Mouse (Mus musculus): ENCODE results near the gene Dpp6.

The Dpp6 gene

DNA sequence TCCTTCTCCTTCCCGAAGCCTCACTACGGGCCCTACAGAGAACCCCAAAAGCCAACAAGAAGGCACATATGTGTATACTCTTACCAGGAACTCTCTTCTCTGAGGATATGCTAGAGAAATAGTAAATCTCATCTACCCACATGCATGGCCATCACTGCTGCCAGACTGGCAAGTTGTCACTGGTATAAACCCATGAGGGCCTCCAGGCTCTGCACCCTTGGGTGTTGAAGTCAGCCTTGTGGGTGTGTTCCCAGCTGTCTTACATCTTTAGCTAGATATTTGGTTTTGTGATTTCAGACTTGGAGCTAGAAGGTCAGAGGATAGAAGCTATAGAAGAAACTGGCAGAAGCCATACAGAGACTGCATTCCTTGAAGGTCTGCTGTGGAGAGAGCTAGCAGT lies 842.0 kb downstream of the Dpp6 start:
- DNase-seq (ENCODE audit: low read depth, low spot score): no peak

DNA sequence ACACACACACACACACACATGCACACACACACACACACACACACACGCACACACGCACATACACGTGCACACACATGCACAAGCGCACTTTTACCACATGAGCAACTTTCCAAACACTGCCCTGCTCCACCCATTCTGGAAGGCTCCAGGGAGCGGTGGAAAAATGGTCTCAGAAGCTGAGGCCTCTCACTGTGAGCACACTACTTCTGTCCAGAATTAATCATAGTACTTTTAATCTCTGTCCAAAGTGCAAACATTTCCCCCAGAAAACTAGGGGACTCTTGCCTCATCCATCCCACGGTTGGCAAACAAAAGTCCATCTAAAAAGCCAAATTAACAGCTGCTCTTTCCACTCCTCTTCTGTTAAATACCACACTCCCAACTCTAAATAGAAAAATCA lies 842.8 kb downstream of the Dpp6 start:
- no peak for DNase-seq (ENCODE audit: low read depth, low spot score)

DNA sequence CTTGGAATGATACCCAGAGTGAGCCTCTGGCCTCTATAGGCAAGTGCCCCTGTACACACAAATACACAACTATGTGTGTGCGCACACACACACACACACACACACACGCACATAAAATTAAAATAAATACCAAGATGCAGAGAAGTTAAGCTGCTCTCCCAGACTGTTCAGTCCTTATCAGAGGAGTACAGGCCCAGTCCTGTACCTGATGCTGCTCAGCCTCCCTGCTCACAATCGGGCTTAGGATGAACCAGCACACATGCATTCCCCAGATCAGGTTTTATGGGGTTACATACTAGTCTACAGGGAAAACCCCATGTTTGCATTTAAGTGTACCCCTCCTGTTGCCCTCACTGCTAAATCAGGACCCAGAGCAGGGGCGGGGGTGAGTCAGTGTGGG lies 847.1 kb downstream of the Dpp6 start:
- no peak for DNase-seq (ENCODE audit: low read depth, low spot score)

DNA sequence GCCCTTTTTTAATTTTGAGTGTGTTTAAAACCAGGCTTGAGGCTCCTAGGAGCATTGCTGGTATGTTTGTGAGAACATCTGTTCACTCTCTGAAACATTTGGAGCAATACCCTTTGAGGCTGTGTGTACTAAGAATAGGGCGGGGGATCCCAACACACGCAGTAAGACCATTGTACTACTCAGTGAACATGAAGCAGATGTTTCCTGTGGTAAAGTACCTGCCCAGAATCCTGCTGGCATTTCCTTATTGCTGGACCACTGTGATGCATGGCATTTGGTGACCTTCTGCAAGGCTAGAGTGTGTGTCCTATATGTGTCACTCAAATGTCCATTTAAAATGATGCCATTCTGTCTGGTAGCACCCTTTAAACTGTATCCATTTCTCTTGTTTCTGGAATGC lies 854.5 kb downstream of the Dpp6 start:
- DNase-seq (ENCODE audit: low read depth, low spot score): no peak

DNA sequence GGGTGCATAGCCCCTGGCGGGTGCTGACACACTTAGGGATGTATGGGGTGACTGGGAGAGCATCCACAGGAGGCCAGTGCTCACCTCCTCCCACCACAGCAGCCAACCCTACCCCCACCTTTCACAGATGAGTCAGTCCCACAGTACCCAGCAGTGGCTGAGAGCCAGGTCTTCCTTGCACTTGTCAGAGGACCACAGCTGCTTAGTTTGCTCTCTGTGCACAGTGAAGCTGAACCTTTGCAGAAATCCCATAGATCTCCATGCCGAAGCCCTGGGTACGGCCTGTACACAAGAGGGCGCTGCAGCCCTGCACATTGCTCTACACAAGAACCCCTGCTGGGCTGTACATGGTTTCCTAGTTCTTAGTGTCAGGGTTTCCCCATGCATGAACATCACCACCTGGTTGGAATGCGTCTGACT lies 860.3 kb downstream of the Dpp6 start:
- peak; percentile 70 for DNase-seq (ENCODE audit: low read depth, low spot score)

DNA sequence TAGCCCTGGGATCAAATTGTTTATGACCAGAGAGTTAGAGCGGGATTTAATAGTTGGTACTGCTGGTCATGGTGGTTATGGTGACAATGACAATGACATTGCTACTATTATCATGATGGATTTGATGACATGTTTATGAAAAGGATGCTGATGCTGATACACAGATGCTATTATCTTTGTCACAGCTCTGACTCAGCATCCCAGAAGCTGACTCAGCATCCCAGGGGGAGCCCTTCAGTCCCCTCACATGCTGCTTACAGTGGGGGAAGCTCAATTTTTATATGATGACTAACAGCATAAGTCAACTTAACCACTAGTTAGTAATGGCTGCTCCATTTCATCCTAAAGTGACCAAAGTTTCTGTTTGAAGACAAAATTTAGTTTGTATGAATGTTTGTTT lies 862.1 kb downstream of the Dpp6 start:
- no peak for DNase-seq (ENCODE audit: low read depth, low spot score)

DNA sequence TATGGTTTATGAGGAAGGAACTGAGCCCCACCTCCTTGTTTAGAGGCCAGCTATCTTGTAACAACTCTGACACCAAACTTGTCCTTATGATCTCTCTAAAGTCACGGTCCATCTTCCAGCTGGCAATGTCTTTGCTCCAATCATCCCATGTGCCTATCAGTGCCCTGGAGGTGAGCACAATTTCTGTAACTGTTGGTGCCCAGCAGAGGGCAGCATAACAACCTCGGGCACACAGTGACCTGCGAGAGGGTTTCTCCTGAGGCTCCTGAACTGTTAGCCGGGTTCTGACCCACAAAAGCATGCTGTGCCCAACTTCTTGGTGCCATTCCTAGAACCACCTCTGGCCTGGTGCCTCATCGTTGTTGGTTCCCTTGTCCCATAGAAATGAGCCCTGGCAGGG lies 863.5 kb downstream of the Dpp6 start:
- DNase-seq (ENCODE audit: low read depth, low spot score): peak; percentile 66

DNA sequence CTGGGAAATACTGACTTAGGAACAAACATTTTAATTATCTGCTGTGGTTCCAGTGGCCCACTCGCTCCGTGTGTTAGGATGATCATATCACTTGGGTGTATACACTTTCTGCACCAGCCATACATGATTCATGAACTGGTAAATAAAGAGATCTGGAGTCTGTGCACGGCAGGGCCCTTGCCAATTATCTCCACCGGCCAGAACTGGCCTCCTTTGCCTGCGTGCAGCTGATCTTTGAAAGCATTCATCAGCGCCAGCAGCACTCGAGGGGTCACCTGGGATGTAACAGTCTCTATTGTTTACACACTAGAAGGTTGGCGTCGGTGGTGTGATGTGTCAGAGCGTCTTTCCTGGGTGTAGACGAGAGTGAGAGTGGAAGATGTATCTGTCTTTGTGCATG lies 868.2 kb downstream of the Dpp6 start:
- no peak for DNase-seq (ENCODE audit: low read depth, low spot score)

DNA sequence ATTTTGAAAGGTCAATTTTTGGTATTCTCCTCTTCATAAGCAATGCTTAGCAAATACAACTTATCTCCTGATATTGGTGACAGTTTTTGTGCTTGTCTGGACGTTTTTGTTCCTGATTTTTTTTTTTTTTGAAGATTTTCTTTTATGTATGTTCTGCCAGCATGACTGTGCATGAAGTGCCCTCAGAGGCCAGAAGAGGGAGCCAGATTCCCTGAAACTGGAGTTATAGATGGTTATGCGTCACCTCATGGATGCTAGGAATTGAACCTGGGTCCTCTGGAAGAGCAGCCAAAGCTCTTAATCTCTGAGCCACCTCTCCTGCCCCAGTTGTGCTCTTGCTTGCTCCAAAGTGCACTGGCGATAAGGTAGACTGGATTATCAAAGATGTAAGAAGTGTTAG lies 868.9 kb downstream of the Dpp6 start:
- peak; percentile 37 for DNase-seq (ENCODE audit: low read depth, low spot score)

DNA sequence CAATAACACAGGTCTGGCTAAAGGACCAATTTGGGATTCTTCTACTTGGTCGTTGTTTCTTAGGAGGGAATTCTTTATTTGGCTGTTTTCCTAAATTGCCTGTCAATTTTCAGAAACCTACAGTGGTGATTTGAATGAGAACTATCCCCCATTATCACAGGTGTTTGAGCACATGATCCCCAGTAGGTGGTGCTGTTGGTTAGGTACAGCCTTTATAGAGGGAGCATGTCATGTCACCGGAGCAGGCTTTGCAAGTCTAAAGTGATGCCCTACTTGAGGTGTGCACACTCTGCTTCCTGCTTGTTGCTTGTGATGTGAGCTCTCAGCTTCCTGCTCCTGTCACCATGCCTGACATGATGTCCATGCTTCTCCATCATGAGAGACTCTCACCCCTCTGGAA lies 870.3 kb downstream of the Dpp6 start:
- peak; percentile 68 for DNase-seq (ENCODE audit: low read depth, low spot score)

DNA sequence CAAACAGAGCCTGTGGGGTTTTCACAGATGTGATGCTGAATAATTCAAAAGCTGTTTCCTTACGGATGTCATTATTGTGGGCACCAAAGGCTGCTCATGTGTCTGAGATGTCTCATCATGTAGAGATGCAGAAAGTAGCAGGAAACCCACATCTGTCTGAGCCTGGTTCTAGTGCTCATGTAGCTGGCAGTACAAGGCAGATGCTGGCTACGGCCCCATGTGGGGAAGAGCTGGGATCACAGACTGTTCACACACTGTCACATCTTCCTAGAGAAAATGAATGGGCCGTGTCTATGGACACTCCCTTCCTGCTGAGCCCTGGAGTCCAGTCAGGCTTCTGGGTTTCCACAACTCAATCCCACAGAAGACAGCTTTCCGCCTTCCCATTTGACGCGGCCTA lies 885.5 kb downstream of the Dpp6 start:
- no peak for DNase-seq (ENCODE audit: low read depth, low spot score)

DNA sequence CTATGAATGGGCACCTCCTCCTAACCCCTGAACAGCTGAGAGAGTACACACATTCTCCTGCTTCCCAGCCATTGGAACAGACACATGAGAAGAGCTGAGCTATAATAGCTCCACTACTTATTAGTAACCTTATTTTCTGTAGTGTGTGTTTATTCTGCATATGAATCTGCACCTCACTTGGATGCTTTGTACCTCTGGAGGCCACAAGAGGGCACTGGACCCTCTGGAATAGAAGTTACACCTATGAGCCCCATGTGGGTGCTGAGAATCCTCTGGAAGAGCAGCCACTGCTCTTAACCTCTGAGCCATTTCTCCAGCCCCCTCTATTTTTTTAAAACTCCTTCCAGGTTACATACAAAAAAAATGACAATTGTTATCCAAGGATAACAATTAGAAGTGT lies 888.0 kb downstream of the Dpp6 start:
- DNase-seq (ENCODE audit: low read depth, low spot score): no peak

DNA sequence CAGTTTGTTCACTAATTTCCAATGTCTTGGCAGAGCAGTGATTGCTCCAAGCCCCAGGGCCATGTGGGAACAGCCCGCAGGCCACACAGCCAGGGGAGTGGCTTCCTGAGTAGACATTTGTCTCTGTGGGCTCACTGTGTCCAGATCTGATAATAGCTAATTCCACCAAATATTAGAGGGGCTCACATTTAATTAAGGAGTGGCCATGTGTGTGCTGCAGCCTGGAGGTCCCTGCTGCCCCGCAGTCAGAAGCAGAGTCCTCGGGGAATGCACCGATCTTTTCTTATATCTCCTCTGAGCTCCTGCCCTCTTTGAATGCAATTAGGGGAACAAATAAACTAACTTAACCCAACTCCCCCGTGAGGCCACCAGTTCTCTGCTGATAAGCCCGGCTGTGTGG lies 889.5 kb downstream of the Dpp6 start:
- DNase-seq (ENCODE audit: low read depth, low spot score): no peak

DNA sequence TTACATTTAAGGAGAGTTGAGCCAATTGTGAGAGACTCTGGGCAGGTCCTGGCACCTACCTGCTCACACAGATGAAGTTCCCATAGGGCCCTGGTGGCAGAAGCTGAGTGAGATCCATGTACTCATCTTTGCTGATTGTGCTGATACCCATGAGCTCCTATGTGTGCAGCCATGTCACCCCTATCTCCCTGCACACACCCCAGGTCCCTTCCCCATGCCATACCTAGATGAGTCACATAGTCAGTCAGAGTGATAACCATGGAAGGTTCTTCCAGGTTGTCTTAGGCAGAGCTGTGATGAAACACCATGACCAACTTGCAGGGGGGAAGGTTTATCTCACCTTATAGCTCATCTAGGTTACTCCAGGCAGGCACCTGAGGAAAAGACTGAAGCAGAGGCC lies 890.3 kb downstream of the Dpp6 start:
- DNase-seq (ENCODE audit: low read depth, low spot score): no peak

DNA sequence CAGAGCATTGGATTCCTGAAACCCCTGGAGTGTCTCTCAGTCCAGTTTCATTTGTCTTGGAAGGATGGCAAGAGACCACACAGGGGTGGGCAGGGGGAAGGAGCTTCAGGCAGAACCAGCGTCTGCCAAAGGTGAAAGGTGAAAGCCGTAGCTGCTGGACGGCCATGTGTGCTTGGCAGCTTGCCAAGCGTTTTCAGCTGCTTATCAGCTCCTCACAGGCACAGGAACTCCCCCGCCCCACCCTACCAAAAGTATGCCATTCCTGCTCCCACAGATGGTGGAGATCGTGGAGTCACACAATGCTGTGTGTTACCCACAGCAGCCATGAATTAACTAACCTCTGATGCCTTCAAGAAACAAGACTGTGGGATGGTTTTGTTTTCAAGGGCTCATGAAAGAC lies 891.2 kb downstream of the Dpp6 start:
- peak; percentile 60 for DNase-seq (ENCODE audit: low read depth, low spot score)

DNA sequence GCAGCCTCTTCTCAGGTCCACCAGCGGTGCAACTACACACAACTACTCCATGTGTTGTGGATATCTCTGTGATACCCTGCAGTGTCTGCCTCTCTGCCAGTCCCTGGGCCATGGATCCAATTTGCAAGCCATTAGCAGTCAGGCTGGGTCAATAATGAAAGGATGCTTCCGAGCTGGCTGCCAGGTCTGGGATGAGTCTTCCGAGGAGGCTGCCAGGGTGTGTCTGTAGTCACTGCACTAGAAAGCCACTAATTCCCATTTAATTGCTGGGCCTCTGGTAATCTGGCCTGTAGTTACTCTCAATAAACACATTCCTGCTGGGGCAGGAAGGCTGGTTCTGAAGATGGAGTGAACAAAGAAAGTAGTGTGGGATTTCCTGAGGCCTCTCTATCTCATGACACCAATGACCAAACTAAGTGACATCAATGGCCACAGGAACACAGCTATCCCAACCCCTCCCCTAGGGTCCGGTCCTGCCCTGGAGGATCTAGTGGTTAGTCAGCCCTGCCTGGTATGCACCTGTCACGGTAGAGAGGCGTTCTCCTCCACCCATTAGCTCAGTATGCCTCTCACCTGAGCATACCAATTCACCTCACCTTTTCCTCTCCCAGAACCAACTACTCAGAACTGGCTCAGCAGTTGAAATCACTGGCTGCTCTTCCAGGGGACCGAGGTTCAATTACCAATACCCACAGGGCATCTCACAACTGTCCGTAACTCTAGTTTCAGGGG lies 894.6 kb downstream of the Dpp6 start:
- DNase-seq (ENCODE audit: low read depth, low spot score): no peak

DNA sequence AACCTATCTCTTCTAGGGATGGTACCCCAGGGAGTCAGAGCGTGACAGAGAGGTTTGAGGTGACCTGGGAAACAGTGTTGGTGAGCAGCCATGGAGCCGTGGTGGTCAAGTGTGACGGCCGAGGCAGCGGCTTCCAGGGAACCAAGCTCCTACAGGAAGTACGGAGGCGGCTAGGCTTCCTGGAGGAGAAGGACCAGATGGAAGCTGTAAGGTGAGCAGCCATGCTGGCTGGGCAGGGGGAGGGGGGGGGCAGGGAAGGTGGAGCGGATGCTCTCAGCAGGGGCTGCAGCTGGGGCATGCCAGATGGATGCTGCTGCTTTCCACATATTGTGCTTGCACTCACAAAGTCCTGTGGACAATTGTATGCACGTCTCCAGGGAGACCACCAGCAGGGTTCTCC lies 897.4 kb downstream of the Dpp6 start:
- no peak for DNase-seq (ENCODE audit: low read depth, low spot score)

DNA sequence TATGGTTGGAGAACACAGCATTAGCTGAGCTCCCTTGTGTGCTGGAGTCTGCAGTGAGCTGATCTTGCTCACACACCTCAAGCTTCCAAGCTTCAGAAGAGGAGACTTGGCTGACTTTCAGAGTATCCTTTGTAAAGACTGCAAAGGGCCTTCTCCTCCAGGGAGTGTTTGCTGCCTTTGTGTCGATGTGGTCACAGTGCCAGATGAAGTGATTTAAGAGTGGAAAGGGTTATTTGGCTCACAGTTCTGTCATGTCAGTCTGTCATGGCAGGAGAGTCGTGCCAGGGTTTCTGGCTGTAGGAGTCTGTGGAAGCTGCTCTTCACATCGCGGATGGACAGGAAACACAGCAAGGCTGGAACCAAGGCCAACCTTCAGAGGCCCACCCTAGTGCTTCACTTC lies 899.0 kb downstream of the Dpp6 start:
- DNase-seq (ENCODE audit: low read depth, low spot score): no peak

DNA sequence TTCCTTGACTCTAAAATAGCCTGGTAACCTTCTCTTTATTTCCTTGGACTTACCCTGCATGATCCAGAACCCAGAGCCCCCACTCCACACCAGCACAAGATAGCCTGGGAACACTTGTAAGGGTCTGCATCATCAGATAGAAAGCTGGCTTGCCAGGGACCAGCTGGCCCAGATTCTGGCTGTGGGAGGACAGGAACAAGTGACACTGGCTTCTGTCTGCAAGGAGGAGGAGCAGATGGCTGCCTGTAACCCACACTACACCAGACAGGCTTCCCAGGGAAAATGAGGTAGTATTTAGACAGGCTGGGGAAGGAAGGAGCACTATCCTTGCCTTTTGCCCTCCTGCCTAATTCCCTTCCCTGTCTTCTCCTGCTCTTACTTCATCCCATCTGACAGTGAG lies 900.3 kb downstream of the Dpp6 start:
- no peak for DNase-seq (ENCODE audit: low read depth, low spot score)

DNA sequence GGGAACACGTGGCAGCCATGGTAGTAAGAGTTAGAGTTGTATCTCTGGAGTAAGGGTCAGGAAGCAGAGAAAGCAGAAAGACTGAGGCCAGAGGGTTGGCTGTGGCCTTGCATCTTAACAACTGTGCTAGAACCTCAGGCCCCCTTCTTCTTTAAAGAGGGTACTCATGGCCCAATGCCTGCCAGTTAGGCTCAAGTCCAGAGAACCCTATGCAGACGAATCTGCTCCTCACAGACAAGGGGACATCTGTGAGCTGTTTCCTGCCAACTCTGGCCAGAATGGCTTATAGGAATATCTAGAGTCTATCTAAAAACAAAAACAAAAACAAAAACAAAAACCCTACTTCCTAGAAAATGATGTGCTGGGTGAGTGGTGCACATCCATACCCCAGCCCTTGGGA lies 902.3 kb downstream of the Dpp6 start:
- no peak for DNase-seq (ENCODE audit: low read depth, low spot score)

DNA sequence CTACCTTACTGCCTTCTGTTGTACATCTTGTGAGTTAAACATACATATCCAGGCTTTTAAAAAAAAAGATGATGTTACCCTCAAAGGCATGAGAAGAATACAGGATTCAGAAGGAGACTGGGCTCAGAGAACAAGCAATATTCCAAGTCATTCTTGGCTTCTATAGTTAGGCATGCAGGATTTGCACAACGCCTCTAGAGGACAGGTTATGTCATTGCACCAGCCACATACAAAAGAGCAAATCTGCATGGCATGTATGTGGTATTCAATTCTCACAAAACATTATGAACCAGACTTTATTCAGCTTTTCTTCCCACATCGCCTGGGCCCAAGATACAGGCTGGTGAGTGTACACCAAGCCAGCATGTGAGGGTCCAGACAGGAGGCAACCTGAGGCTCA lies 907.5 kb downstream of the Dpp6 start:
- DNase-seq (ENCODE audit: low read depth, low spot score): peak; percentile 14

DNA sequence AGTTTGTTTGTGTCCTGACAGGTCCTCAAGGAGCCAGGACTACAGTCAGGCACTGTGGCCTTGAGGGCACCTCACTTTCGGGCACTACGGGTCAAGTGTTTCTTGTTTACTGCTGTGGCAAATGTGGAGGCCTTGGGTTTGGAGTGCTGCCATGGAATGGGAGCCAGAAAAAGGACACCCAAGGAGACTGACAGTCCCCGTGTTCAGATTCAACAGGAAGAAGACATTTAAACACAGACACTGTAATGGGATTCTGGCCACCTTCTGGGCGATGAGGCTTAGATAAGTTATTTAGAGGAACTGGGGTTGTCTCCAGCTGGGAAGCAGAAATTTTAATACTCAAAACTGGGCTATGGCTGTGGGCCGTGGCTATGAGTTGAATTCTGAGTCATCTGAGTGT lies 913.7 kb downstream of the Dpp6 start:
- no peak for DNase-seq (ENCODE audit: low read depth, low spot score)

DNA sequence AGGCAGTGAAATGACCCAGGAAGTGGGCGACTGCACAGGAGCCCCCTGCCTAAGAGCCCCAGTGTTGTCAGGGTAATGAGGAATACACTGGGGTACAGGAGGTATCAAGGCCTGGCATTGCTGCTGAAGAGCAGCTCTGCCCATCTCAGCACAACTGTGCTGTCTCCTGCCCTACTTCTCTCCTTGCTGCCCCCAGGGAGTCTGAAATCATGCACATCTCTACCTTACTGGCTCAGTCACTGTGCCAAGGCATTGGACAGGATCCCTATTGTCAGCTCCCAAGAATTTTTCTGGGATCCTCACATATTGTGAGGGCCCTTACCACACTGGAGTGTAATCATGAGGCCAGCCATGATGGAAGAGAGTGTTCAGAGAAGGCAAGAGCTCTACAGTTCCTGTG lies 914.4 kb downstream of the Dpp6 start:
- DNase-seq (ENCODE audit: low read depth, low spot score): no peak

DNA sequence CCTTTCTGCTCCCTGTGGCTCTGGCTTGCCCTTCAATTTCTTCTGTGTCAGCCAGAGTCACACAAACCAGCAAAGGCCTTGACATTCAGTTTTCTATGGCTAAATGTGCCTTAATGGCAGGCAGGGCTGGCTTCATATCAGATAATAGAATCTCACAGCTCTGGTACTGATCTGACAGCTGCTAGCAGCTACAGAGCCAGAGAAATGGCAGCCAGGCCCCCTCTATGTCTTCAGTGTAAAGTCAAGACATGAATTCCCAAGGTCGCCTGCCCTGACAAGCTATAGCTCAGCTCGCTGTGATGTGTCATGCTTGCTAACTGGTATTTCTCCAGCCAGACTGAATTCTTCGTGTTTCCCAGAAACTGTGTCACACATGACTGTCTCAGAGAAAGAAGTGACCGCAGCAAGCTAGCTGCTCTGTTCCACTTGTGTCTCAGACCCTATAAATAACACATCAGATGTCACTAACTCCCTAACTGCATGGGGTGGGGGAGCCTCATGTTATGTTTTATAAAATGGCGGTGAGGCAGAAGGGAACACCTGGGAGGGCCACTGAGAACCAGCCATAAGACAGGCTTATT lies 915.4 kb downstream of the Dpp6 start:
- DNase-seq (ENCODE audit: low read depth, low spot score): no peak

Measured in ES-CJ7 (cell line).